Mouse (Mus musculus): Measurements from ENCODE around the gene Tnfsf4. TPM values are rescaled to one million over a fixed set of nuclear protein-coding genes. Genes with fewer than 3 reads are reported as not detected.

Gene Tnfsf4
- not detected for total RNA-seq (2021)
- long read RNA-seq, experiment 1 = 0 reads
- long read RNA-seq, experiment 2 = 0 reads

- DNase-seq = no peak
Observed at GRCm38 (mm10) chr1:161394931-161395459, at the start of gene Tnfsf4. Gene Tnfsf4, plus strand, starts transcription at chr1:161395409.

- DNase-seq = no peak
Observed at GRCm38 (mm10) chr1:161350981-161351380, 44.2 kb upstream of the Tnfsf4 start.

GRCm38 (mm10) chr1:161365006-161365405 lies 30.2 kb upstream of the Tnfsf4 start:
- no peak for DNase-seq

GRCm38 (mm10) chr1:161371919-161372318 lies 23.3 kb upstream of the Tnfsf4 start:
- DNase-seq = no peak

- DNase-seq = no peak
Observed at GRCm38 (mm10) chr1:161375866-161376265, 19.3 kb upstream of the Tnfsf4 start.

- no peak for DNase-seq
Observed at GRCm38 (mm10) chr1:161378571-161378970, 16.6 kb upstream of the Tnfsf4 start.

- no peak for DNase-seq
Observed at GRCm38 (mm10) chr1:161379685-161380424, 15.4 kb upstream of the Tnfsf4 start.

- DNase-seq = no peak
Observed at GRCm38 (mm10) chr1:161380425-161380780, 14.8 kb upstream of the Tnfsf4 start.

- no peak for DNase-seq
Observed at GRCm38 (mm10) chr1:161390066-161390465, 5.1 kb upstream of the Tnfsf4 start.

DNA sequence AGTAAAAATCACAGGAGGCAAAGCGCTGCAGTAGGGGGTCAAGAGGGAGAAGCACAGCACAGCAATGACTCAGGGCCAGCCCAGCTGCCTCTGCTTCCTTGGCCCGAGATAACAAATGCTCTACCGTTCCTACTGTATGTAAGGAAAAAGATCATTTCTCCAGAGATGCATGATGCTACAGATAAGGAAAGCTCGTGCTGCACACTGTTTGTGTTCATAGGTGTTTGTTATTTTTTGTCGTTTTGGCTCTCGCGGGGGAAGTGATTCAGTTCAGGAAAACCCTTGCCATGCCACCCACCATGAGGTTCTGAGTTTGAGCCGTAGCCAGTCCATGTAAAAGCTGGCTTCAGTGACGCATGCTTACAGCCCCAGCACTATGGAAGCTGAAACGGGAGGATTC lies 2.3 kb upstream of the Tnfsf4 start:
- no peak for DNase-seq

- peak; percentile 21 for DNase-seq
Observed at GRCm38 (mm10) chr1:161395610-161396009, 401 bp downstream of the Tnfsf4 start.

DNA sequence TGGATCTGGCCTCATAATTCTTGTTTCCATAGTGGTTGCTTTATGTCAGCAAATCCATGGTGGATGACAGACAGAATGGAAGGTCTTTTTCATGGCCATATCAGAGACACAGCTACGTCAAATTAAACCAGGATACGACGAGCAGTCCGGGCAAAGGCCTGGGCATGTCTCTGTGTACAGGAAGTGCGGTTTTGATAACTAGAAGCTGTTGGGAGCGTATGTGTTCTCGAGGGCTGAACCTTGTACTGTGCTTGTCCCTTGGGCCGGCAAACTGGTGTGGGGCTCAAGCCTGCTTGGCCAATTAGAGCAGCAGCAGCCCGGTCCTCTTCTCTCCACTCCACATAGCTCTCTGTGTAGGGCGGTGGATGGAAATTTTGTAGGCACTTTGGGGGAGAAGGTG lies 1.1 kb downstream of the Tnfsf4 start:
- no peak for DNase-seq

DNA sequence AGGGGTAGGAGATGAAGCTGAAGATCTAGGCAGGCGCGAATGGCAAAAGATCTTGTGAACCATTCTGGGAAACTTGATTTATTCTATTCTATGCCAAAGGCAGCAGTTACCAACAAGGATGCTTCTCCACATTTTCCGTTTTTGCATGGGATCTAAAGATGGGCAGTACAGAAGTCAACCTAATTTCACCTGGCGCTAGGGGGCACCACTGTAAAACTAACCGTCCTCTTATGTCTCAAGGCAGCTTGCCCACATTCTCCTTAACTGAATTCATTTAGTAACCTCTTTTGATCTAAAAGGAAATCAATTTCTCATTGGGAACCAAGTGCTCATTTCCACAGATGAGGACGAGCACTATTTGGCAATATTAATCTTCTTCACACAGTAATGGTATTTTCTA lies 4.9 kb downstream of the Tnfsf4 start:
- peak; percentile 81 for DNase-seq

GRCm38 (mm10) chr1:161403061-161403460 lies 7.9 kb downstream of the Tnfsf4 start:
- DNase-seq = no peak

DNA sequence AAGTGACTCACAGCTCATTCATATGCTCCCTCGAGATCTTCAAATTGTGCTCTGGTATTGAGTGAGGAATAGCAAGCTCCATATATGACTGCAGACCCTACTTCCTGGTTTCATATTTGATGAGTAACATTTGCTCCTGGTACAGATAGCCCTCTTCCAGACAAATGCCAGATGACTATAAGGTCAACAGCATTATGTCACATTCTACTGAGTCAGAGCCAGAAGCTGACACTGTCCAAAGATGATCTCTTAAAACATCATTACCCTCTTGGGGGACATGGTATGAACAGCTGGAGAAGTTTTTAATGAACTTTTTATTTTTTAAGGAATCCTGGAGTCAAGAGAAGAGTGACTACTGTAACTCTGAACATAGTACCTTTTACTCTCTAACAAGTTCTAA lies 11.3 kb downstream of the Tnfsf4 start:
- no peak for DNase-seq

DNA sequence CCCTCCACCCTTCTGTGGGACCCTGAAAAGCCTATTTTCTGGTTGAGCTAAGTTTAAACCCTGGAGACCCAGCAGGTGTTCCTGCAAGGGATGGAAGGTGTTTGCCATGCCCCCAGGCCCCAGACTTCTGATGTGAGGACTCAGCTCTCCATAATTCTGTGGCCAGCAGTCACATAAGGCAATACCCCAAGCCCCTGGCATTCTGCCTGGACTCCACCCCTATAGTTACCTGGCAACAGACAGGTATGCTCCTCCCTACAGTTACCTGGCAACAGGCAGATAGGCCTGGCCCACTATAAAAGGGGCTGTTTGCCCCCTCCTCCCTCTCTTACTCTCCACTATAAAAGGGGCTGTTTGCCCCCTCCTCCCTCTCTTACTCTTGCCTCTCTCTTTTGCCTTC lies 24.7 kb downstream of the Tnfsf4 start:
- no peak for DNase-seq

DNA sequence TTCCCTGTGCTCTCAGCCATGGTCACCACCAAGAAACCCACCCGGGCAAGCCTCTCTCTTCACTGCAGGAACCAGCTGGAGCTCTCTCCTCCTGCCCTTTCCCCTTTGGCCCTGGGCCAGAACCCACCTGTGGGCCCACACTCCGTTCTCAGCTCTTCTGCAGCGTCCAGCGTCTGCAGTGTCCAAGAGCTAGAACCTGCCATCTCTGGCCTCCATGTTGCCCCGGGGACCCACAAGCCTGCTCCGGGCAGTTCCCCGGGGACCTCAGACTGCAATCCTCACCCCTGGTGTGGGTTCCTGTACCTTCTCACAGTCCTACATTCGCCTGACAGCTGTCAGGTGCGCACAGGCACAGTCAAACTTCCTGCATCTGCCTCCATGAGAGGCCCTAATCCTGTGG lies 25.4 kb downstream of the Tnfsf4 start:
- no peak for DNase-seq

DNA sequence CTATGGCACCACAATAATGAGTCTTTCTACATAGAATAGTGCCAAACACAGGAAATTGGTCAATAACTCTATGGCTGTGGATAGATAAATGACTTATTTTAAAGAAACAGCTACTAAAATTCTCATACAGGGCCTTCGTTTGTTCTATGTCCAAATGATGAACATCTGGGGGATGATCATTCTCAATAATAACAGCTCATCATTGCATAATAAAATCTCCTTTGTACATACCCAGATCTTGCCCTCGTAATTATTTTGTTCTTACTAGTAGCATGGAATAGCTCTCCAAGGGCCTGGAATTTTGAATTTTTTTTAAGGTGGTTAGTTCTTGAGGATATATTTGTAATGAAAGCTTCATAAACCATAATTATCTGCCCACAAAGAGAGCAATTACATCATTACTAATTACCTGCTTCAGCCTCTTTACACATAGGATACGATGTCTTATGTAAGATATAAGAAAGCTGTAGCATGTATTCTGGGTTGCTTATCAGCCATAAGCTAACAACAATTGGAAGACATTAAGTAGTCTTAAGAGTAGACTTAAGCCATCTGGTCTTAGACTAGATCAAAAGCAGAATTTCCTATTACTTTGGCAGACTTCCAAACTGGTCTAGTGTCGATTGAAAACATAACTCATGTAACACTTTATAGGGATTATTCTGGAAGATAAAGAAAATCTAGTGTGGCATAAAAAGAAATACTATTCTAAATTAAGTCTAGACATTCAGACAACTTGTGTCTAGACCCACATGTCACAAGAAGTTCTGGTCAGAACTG lies 31.3 kb downstream of the Tnfsf4 start:
- DNase-seq = no peak

DNA sequence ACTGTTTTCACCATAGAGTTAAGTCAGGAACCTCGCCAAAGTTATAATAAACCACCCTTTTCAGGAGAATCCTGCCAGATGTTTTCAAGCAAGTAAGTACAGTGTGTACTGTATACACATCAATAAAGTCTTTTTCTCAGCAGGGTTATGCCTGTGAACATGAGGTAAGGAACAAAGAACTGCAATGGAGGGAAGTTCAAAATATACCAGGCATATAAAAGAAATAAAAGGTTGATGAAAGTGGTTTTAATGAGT lies 31.8 kb downstream of the Tnfsf4 start:
- DNase-seq = no peak

DNA sequence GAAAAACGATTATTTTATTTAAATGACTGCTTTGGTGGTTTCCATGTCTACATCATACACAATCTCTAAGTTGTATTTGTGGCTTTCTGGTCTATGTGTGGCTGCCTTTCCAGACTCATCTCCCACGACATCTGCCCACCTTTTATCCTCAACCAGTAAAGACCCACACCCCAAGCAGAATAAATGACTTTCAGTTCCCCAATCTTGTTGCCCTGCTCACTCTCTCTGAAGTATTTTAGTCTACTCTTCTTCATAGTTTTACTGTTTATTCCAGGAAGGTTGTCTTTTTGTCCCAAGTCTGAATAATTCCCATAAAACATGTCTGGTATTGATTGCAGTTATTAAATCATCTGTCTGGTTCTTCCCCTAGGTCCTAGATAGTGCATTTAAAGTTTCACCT lies 40.6 kb downstream of the Tnfsf4 start:
- no peak for DNase-seq

- DNase-seq = no peak
Observed at GRCm38 (mm10) chr1:161436503-161436902, 41.3 kb downstream of the Tnfsf4 start.

- DNase-seq = no peak
Observed at GRCm38 (mm10) chr1:161444858-161445257, 49.6 kb downstream of the Tnfsf4 start.

DNA sequence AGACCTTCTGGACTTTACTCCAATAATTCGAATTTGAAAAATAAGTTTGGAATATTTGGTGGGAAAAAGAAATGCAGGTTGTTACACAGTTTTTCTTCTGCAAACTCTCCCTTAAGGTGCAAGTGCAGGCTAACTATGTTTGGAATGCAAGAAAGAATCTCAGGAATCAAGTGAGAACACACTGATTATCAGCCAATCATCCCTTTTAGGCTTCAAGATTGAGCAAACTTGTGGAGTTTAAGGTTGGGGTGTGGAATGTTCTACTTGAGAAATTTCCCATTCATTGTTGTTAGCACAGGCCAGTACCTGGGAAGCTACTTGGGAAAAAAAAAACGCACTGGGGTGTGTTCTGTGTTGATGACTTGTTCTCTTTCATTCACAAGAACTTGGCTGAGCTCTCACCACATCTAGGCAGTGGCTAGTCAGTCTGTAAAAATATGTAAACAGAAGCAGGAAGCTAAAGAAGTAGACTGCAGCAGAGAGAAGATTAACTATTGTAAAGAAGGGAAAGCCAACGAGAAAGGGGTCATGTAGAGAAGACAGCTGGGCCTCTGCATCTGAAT lies 56.6 kb downstream of the Tnfsf4 start:
- DNase-seq = no peak

GRCm38 (mm10) chr1:161452250-161452649 lies 57.0 kb downstream of the Tnfsf4 start:
- DNase-seq = no peak

Measured in gastrocnemius, postnatal 10 days (tissue).